ENCODE assay signal across 16 mouse cellular contexts in genomic region chr7:38186861-38187260, GRCm38 (mm10). TPM values are rescaled to one million over a fixed set of nuclear protein-coding genes. Genes with fewer than 3 reads are reported as not detected.
A peak's percentile ranks its signal among the peaks of the same experiment; 100 is the strongest.
DNase-seq lines count a peak whose midpoint lies in the region; TF ChIP-seq lines count a peak whose summit lies in the region.
"Had no signal": no experiment of that assay in that cellular context is flagged by ENCODE, and none has a peak within 500 bp of the region (broad histone marks: within the 10 kb centered on the region; RNA-seq: fewer than 3 reads in every experiment).

No protein-coding gene starts in this region.

- H3K4me1 ChIP-seq in megakaryocyte, embryonic 14.5 days: peaks cover 70% of the 10 kb centered on the region
- peaks cover 23% of the 10 kb centered on the region for H3K4me1 ChIP-seq in midbrain, embryonic 10.5 days

- intact Hi-C loops in gastrocnemius, adult 2 months (cut with DNase I): no loop called here
- intact Hi-C loops in gastrocnemius, postnatal 14 days (cut with DNase I; ENCODE audit: low total_unique reads): no loop called here

- no peak overlapping the region for H3K27ac ChIP-seq in gastrocnemius, adult 2 months
- H3K27ac ChIP-seq in midbrain, embryonic 10.5 days (replicated peaks): no peak overlapping the region
- H3K27ac ChIP-seq: embryonic facial prominence, embryonic 12.5 days; forebrain, embryonic 10.5 days; kidney, postnatal 0 days; lung, embryonic 15.5 days; midbrain, embryonic 13.5 days had no signal

- TF ChIP-seq CTCF in gastrocnemius, adult 2 months (IDR thresholded peaks at IDR 0.05): no peak

- peaks cover 4% of the 10 kb centered on the region for H3K27me3 ChIP-seq in megakaryocyte, embryonic 14.5 days (replicated peaks)
- no peaks in the 10 kb centered on the region for H3K27me3 ChIP-seq in midbrain, embryonic 10.5 days (ENCODE audit: low read depth, poor library complexity, severe bottlenecking)
- H3K27me3 ChIP-seq: embryonic facial prominence, embryonic 12.5 days; heart, embryonic 12.5 days; lung, embryonic 15.5 days; midbrain, embryonic 13.5 days had no signal

- WGBS in midbrain, embryonic 10.5 days: 71% methylated on average over 4 of the region's 4 CpGs

- H3K4me3 ChIP-seq in gastrocnemius, adult 2 months: no peak overlapping the region
- peak overlapping the region; percentile 38 for H3K4me3 ChIP-seq in megakaryocyte, embryonic 14.5 days (replicated peaks)
- no peak overlapping the region for H3K4me3 ChIP-seq in midbrain, embryonic 10.5 days
- H3K4me3 ChIP-seq: embryonic facial prominence, embryonic 12.5 days; forebrain, embryonic 10.5 days; heart, embryonic 12.5 days; lung, embryonic 15.5 days; midbrain, embryonic 13.5 days had no signal

- H3K36me3 ChIP-seq in megakaryocyte, embryonic 14.5 days (replicated peaks; ENCODE audit: low read length): peaks cover 20% of the 10 kb centered on the region
- peaks cover 14% of the 10 kb centered on the region; the same call in 1 of the 2 replicates for H3K36me3 ChIP-seq in midbrain, embryonic 10.5 days
- H3K36me3 ChIP-seq: lung, embryonic 15.5 days had no signal

- peak; percentile 6 for DNase-seq in gastrocnemius, adult 2 months
- no peak for DNase-seq in gastrocnemius, postnatal 14 days
- peak; percentile 61 for DNase-seq in induced T-regulatory cell, adult 2 months (ENCODE audit: low read depth)
- peak; percentile 51 to 61 for DNase-seq in thymus, postnatal 36 days
- no peak for DNase-seq in cerebellum, postnatal 25 days
- DNase-seq in midbrain, embryonic 10.5 days (ENCODE audit: low spot score): no peak
- DNase-seq in heart, adult 8-10 months (ENCODE audit: low spot score): no peak
- DNase-seq: adrenal gland, adult 8-10 months; cerebellum, postnatal 36 days had no signal

- H3K9me3 ChIP-seq in megakaryocyte, embryonic 14.5 days: peaks cover 61% of the 10 kb centered on the region
- no peaks in the 10 kb centered on the region for H3K9me3 ChIP-seq in midbrain, embryonic 10.5 days (replicated peaks)
- H3K9me3 ChIP-seq: embryonic facial prominence, embryonic 12.5 days; forebrain, embryonic 10.5 days; lung, embryonic 15.5 days; midbrain, embryonic 13.5 days had no signal

RNA-seq across cellular contexts. Expression of gene 1600014C10Rik, which starts 3.8 kb away (rescaled TPM):
- total RNA-seq in gastrocnemius, adult 2 months (2021): 10 to 100 TPM; 23.4 to 31.9 TPM
- 10 to 100 TPM; 15.8 to 17.9 TPM for total RNA-seq in gastrocnemius, postnatal 14 days (2021)
- 2.2 and 22.1 TPM in 2 replicates for polyA plus RNA-seq in megakaryocyte, embryonic 14.5 days (2012; ENCODE audit: insufficient read depth, low replicate concordance)
- polyA plus RNA-seq in midbrain, embryonic 10.5 days (2016; fragmentation: Nextera tagmentation; extraction: Ambion mirVana): 14.3 and 16.3 TPM in 2 replicates
- total RNA-seq in heart, adult 8-10 months (2022): 10 to 100 TPM; 32.1 to 42.1 (median 37.4) TPM

RNA-seq across cellular contexts. Expression of gene Plekhf1, which starts 41.0 kb away (rescaled TPM):
- 10 to 100 TPM in 1 of 2 experiments, 1 to 10 TPM in 1; 6.6 to 15.0 TPM for total RNA-seq in gastrocnemius, adult 2 months (2021)
- total RNA-seq in gastrocnemius, postnatal 14 days (2021): 1 to 10 TPM; 4.9 to 9.7 TPM
- 0.97 and 2.8 TPM in 2 replicates for polyA plus RNA-seq in megakaryocyte, embryonic 14.5 days (2012; ENCODE audit: insufficient read depth, low replicate concordance)
- polyA plus RNA-seq in midbrain, embryonic 10.5 days (2016; fragmentation: Nextera tagmentation; extraction: Ambion mirVana): 2.3 and 2.6 TPM in 2 replicates
- total RNA-seq in heart, adult 8-10 months (2022): 10 to 100 TPM in 2 of 4 experiments, 1 to 10 TPM in 2; 7.8 to 11.1 (median 9.0) TPM

Comparison
In these comparisons a context has a peak if more than half of its experiments do, and no peak if none do; other contexts are left out.
1. DNase-seq: peak in gastrocnemius, adult 2 months (single experiment), induced T-regulatory cell, adult 2 months (single experiment) and thymus, postnatal 36 days (2 of 2); none in gastrocnemius, postnatal 14 days (single experiment), cerebellum, postnatal 25 days (0 of 2), midbrain, embryonic 10.5 days (single experiment) and heart, adult 8-10 months (single experiment).